Mouse (Mus musculus) bone marrow, adult 2 months (tissue): ENCODE measurements around the gene Gm1043. TPM values are rescaled to one million over a fixed set of nuclear protein-coding genes. Genes with fewer than 3 reads are reported as not detected.

ENCODE experiments used
- H3K27ac ChIP-seq: fragments of 200-500 bp; 2 replicates; pipeline ENCODE4 v1.5.1; 2012; ENCODE audit warnings: low read depth, mild to moderate bottlenecking, control low read depth, inconsistent platforms, low read length; ENCODE audit not compliant: control insufficient read depth, poor library complexity, insufficient read depth
- H3K4me1 ChIP-seq: fragments of 200-500 bp; 2 replicates; pipeline ENCODE4 v1.6.1; 2011; ENCODE audit warnings: low read length; ENCODE audit not compliant: control insufficient read depth, insufficient read depth
- H3K4me3 ChIP-seq: fragments of 200-500 bp; replicated peaks from 2 replicates; pipeline ENCODE3; 2011; ENCODE audit warnings: mild to moderate bottlenecking, low read depth, low read length, control low read depth; ENCODE audit not compliant: control insufficient read depth
- CTCF ChIP-seq: fragments of 200-500 bp; IDR thresholded peaks from 2 replicates; pipeline ENCODE4 v1.5.1; 2011; ENCODE audit warnings: low read length, control low read depth; ENCODE audit not compliant: control insufficient read depth, insufficient read depth
- POLR2A ChIP-seq: fragments of 200-500 bp; IDR thresholded peaks from 2 replicates; pipeline ENCODE4 v1.6.1; 2011; ENCODE audit warnings: low read depth, mild to moderate bottlenecking, control low read depth, low read length, borderline replicate concordance; ENCODE audit not compliant: control insufficient read depth
- WGBS: fragments of 180-500 bp; shearing (Covaris S2); methylation state at CpG from one replicate; pipeline ENCODE4 v1.1.7; 2018; 5-methylcytosine and 5-hydroxymethylcytosine counted together
- polyA plus RNA-seq: library from polyadenylated mRNA; stranded (reverse); fragments of >200 nt; gene quantifications from 2 replicates; pipeline ENCODE4 v1.2.4, GENCODE M21; 2011; ENCODE audit warnings: low replicate concordance; ENCODE audit not compliant: missing spikeins, insufficient read depth, insufficient read length

The Gm1043 gene
- polyA plus RNA-seq, 1 experiment, result 0.85 TPM

DNA sequence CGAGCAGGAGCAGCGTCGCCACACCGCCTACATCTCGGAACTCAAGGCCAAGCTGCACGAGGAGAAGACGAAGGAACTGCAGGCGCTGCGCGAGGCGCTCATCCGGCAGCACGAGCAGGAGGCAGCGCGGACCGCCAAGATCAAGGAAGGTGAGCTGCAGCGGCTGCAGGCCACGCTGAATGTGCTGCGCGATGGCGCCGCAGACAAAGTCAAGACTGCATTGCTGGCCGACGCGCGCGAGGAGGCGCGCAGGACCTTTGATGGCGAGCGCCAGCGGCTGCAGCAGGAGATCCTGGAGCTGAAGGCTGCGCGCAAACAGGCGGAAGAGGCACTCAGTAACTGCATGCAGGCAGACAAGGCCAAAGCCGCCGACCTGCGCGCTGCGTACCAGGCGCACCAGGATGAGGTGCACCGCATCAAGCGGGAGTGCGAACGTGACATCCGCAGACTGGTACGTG is 6.0 kb downstream of the Gm1043 start:
- Histone ChIP-seq H3K4me3 (no peak overlapping the region), H3K4me1 (peaks cover 2% of the 10 kb centered on the region; the same call in 1 of the 2 replicates), H3K27ac (no peak overlapping the region)
- 89% methylated on average over 47 of the region's 47 CpGs for WGBS
- TF ChIP-seq POLR2A (no peak), CTCF (no peak)

DNA sequence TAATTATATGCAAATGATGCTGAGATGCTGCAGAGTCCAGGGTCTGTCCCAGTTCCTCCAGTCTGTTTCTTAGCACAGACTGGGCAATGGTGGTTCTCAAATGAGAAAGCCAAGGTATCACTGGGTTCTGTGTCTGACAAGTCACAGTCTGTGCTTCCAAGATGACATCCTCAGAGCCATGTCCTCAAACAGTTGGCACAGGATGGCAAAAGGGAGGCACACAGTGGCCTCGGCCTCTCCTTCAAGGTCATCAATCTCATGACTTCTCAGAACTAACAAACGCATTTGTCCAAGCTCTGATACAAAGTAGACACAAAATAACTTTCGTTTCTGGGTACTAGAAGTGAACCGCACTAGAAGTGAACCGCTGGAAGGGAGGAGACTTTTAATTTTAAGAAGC is 9.8 kb downstream of the Gm1043 start:
- H3K4me3 ChIP-seq, result no peak overlapping the region
- 85% methylated on average over 5 of the region's 5 CpGs for WGBS
- H3K4me1 ChIP-seq, result no peaks in the 10 kb centered on the region
- TF ChIP-seq CTCF (no peak), POLR2A (no peak)
- H3K27ac ChIP-seq, result no peak overlapping the region

DNA sequence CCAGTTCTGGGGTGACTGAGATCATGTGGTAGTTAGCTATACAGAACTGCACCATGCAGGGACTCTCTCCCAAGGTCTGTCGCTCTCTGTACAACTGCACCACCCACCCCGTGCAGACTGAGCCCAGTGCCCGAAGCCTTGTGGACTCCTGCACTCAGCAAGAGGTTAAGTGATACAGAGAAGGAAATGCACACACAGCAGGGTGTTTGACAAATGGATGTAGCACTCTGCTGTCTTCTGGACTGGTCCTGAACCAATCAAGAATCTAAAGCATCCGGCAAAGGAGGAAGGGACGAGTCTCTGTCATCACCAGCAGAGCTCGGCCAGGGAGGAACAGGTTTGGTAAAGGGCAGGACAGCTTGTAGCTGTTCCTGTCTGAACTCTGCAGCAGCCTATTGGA is 12.4 kb downstream of the Gm1043 start:
- TF ChIP-seq POLR2A, result no peak
- no peak for TF ChIP-seq CTCF
- WGBS, result 71% methylated on average over 6 of the region's 6 CpGs
- no peaks in the 10 kb centered on the region for H3K4me1 ChIP-seq
- no peak overlapping the region for H3K4me3 ChIP-seq
- no peak overlapping the region for H3K27ac ChIP-seq

DNA sequence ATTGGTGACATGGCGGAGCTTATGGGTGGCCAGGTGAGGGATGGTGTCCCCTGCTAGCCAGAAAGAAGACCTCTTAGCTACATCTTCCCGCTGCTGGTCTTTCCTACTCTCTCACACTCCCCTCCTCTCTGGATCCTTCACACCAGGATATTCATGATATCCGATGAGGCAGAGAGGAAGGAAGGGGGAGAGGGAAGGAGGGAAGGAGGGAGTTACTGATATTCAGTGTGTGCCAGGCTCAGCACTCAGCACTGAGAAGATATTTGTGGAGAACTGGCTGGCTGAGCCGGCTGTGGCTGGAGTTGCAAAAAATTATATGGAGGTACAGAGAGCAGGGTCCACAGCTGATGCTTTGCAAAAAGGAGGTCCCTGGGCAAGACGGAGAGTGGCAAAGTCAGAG is 15.6 kb downstream of the Gm1043 start:
- Histone ChIP-seq H3K4me1 (no peaks in the 10 kb centered on the region), H3K27ac (no peak overlapping the region), H3K4me3 (no peak overlapping the region)
- TF ChIP-seq POLR2A (no peak), CTCF (no peak)
- WGBS, result 66% methylated on average over 5 of the region's 5 CpGs

DNA sequence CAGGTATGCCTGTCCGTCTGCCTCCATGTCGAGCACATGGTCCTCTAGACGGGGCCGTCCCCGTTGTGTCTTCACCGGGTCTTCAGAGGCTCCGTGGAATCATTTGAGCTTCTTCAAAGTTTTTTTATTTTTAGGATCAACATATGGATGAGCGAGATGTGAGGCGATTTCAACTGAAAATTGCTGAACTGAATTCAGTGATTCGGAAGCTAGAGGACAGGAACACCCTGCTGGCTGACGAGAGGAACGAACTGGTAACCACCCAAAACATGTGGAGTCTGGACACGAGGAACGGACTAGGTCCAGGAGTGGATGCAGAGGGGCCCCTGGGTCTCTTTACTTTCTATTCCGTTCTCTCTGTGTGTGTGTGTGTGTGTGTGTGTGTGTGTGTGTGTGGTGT is 16.5 kb downstream of the Gm1043 start:
- 86% methylated on average over 15 of the region's 15 CpGs for WGBS
- Histone ChIP-seq H3K27ac (no peak overlapping the region), H3K4me3 (no peak overlapping the region), H3K4me1 (no peaks in the 10 kb centered on the region)
- no peak for TF ChIP-seq CTCF
- TF ChIP-seq POLR2A, result no peak

DNA sequence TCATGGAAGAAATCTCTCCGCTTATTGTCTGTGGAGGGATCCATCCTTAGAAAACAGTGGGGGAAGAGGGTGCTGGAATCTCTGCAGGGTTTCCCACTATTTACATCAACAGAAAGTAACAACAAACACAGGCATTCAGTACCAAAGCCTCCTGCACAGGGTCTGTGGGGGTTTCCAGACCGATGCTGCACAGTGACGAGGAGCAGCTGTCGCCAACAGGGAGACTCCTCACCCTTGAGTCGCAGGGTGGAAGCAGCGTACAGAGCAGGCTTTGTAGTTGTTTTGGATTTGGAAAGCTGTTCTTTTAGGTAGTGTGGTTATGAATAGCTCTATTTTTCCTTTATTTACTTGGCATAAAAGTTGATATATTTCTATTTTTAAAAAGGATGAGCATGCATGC is 16.9 kb downstream of the Gm1043 start:
- no peak overlapping the region for H3K4me3 ChIP-seq
- TF ChIP-seq POLR2A (no peak), CTCF (no peak)
- H3K4me1 ChIP-seq, result no peaks in the 10 kb centered on the region
- WGBS, result 90% methylated on average over 6 of the region's 6 CpGs
- no peak overlapping the region for H3K27ac ChIP-seq

DNA sequence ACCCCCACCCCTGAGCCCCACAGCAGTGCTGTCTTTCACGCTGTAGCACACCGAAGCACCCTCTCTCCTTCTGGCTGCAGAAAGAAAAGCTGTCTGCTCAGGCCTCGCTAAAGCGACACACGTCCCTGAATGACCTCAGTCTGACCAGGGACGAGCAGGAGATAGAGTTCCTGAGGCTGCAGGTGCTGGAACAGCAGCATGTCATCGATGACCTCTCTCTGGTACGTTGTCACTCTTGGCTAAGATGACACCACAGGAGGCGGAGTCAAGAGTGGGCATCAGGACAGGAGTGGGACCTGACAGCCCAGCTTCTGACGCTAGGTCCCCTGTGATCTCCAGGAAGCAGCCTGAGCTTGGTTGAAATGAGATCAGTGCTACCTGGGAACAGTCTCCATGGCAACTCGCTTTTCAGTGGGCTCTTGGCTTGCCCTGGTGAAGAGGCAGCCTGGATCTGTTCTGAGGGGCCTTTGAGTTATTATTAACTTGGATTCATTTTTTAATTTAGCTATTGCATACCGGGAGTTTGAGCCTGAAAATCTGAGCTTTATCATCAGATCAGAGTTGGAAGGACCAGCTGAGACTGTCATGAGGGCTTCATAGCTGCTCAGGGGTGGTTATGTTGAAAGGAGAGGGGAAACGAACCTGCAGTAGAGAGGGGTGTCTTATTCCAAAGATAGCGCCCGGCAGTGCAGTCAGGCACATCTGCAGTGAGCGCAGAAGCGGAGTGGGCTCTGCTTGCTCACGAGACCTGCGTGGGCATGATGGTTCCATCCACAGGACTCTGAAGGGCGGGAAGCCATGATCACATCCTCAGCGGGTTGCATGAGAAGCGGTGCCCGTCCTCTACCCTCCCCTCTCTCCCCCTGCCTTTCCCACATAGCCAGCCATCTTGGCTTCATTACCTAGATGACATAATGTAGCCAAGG is 20.6 kb downstream of the Gm1043 start:
- Histone ChIP-seq H3K27ac (no peak overlapping the region), H3K4me3 (no peak overlapping the region), H3K4me1 (no peaks in the 10 kb centered on the region; the same call in 1 of the 2 replicates)
- TF ChIP-seq CTCF, result no peak
- no peak for TF ChIP-seq POLR2A
- 82% methylated on average over 23 of the region's 23 CpGs for WGBS

DNA sequence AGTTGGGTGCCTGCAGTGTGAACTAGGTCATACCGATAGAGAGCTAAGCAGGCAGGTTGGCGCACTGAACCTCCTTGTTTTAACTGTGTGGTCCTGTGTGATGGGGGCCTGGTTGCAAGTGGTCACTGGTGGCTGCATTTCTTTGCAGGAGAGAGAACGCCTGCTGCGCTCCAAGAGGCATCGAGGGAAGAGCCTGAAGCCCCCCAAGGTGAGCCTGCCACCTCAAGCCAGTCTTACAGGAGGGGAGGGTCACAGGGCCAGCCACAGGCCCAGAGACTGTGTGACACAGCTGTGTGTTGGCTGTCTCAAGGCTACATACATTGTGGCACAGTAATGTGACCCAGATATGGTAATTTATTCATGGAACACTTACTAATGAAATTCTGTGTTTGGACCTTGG is 21.9 kb downstream of the Gm1043 start:
- no peak overlapping the region for H3K27ac ChIP-seq
- no peaks in the 10 kb centered on the region; the same call in 1 of the 2 replicates for H3K4me1 ChIP-seq
- TF ChIP-seq CTCF (no peak), POLR2A (no peak)
- 89% methylated on average over 5 of the region's 5 CpGs for WGBS
- H3K4me3 ChIP-seq, result no peak overlapping the region
